Mouse (Mus musculus) induced T-regulatory cell, adult 2 months (primary cell): ENCODE data around the gene Arid4a.

Experiments used
- DNase-seq: peaks from one replicate; pipeline ENCODE4 v3.0.0-alpha.2; 2012; ENCODE audit warnings: low read depth

The Arid4a gene

DNA sequence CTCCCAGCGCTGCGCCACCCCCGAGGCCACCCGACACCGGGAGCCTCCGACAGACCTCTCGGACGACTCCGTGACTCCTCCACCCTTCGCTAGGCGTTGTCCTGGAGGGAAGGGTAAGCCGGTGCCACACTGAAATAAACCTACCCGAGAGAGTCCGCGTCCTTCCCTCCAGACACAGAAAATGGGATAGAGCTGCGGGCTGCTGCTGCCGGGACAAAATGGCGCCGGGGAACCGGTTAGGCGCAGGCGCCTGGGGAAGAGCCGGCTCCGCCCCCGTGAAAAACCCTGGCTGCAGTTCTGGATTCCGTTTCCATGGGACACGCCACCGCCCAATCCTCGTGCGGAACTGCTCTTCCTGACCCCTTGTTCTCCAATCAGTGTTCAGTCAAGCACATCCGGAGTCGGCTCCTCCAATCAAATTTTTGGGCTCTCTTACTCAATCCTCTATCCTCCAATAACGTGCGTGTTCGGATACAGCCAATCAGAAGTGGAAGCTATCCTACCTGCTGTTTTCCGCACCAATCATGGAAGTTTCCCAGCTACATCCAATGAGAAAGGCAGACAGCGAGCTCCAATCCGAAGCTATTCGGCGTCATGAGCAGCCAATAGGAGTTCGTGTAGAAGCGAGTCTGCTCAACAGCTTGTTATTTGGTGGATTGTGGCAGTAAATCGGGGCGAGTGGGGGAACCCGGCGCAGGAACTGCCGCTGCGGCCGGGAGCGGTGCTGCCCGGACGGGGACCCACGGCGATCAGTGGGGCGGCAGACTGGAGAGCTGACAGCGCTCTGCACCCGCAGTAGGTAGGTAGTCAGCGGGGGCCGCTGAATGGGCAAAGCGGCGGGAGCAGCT is at the start of gene Arid4a:
Gene Arid4a (plus strand): TSS at position 628 of the 848 bp plus-strand sequence.
- peak; percentile 99 for DNase-seq

DNA sequence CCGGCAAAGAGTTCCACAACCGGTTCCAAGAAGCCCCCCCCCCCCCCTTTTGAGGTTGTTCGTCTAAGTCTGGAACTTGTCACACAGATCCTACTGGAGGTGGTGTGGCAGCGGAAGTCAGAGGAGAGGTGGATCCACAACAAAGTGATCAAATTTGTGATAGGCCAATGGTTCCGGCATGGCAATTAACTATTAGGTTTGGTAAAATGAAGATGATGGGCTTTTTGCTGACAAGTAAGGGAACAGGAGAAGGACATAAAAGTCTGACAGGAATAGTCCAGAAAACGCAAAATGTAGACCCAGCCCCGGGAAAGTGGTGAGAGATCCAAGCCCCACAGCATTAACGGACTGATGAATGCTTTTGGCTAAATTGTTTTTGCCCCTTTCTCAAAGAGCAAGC is 48.2 kb upstream of the Arid4a start:
- DNase-seq, result no peak

DNA sequence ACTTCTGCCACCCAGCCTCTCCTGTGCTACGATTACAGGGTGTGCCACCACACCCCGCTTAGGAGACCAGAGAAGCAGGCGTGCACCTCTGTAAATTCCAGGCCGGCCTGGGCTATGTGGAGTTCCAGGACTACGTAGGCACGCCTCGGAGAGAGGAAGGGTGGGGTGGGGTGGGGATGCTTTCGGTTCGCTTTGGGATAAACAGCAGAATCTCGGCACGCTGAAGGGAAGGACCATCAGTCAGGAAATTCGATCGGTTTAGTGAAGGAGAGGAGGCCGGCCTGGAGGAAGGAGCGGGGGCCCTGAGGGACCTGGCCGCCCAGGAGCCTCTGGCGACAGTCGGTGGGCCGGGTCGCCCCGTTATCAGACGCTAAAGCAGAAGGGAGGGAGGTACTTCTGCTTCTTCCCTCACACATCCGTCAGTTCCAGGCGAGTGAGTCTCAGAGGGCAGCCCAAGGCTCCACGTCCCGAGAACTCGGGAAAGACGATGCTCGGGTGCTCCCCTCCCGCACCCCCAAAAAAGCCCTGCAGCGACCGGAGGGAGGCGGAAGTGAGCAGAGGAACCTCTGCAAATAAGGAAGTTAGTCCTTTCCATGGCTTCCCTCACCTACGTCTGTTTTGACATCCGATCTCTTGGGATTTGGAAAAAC is 47.5 kb upstream of the Arid4a start:
- DNase-seq, result no peak

- peak; percentile 98 for DNase-seq
These were observed 46.9 kb upstream of the Arid4a start for GRCm38 (mm10) chr12:70968791-70969307.

GRCm38 (mm10) chr12:70969485-70970184 is 46.2 kb upstream of the Arid4a start:
- peak; percentile 92 for DNase-seq

DNA sequence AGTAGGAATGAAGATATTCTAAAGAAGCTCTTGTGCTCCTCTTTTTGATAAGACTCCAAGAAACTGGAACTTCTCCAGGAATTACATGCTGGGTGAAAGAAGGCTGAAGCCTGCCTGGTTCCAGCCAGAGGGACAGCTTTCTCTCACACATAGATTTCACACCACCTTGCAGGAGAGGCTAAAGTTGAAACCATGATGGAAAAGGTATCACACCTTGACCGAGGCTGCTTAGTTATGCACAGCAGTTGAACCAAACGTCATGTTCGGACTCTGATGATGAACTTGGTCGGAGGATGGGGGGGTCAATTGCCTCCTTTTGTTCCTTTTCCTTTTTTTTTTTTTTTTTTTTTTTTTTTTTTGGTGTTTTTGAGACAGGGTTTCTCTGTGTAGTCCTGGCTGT is 42.0 kb upstream of the Arid4a start:
- peak; percentile 36 for DNase-seq

DNA sequence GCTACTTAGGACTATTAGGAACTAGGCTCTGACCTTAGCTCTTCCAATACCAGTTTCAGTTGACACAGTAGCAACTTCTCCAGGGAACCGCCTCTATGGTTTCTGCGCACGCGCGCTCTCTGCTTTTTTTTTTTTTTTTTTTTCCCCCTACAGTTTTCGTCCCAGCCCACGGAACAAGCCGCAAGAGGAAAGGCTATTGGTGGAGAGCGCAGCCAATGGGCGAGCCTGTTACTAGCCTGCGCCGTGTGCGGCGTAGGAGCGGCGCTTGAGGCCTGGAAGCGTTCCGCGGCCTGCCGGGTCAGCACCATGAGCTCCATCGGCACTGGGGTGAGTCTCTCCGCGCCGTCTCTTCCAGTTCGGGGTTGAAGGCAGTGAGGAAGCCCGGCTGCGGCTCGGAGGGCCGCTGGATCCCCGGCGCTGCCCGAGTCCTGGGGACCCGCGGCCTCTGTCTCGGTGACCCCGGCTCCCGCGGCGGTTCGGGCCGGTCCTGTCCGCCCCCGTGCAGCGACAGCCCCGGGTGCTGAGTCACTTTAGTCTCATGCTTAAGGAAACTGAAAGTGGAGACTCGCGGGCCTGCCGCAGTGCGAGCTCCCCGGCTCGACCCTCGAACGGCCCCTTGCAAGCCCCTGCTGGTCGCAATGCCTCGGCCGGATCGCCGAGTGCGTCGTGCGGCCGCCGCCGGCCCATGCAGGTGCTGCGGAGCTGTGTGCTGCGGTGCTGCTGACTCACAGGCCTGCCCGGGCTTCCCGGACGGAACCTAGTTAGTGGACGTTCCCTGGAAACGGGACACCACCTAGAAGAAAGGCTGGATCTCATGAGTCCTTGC is 41.1 kb upstream of the Arid4a start, which contains the start of gene Psma3:
Gene Psma3 (plus strand): TSS at position 181 of the 826 bp plus-strand sequence.
- DNase-seq, result peak; percentile 97

DNA sequence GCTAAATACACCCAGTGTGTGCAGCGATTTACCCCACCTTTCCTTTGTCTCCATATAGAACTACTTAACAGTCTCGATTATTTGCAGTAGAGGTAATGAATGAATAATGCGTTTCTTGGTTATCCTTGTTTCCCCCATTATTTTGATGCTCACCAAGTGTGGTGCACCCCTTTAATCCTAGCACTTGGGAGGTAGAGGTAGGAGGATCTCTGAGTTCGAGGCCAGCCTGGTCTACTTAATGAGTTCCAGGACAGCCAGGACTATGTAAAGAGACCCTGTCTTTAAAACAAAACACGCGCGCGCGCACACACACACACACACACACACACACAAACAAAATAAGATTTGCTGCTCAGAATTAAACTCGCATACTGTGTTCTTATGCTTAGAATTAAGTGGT is 40.4 kb upstream of the Arid4a start:
- no peak for DNase-seq

DNA sequence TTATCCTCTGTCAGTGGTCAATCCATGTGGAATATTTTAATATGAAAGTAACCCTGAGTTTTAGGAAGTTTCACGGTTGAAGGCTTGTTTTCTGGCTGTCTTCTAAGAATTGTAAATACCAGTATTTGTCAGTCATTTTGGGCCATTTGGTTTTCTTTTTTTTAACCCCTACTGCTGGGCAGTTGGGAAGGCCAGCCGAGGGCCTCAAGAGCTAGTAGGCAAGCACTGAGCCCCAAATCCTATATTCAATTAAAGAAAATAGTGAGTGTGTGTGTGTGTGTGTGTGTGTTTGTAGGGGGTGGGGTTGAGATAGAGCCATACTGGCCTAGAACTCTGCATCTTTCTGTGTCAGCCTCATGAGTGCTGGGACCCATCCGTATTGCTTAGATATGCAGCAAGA is 39.9 kb upstream of the Arid4a start:
- no peak for DNase-seq

GRCm38 (mm10) chr12:70978345-70978744 is 37.4 kb upstream of the Arid4a start:
- DNase-seq, result no peak

DNA sequence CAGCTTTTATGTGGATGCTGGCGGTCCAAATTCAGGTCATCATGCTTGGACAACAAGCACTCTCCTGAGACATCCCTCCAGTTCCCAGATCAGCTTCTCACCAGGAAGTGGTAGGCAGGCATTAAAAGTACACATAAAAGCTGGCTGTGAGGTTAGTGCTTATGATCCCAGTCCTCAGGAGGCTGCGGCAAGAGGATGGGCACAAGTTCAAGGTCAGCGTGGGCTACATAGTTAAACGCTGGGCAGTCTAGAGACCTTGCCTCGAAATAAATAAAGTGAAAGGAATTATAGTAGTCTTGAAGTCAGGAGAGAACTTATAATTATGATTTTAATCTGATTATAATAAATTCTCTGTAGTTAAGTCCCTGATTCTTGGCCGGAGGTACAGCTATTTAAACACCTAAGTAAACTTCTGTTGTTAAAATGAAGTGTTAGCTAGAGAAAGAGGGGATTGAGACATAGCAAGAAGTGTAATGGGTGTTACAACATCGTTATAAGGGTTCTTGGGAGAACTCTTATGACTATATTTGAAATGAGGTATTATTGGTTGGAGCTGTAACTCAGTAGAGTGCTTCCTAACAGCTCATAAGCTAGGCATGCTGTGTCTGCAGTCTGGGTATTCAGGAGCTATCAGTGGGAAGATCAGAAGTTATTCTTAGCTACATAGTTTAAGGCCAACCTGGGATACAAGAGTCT is 30.8 kb upstream of the Arid4a start:
- DNase-seq, result no peak

DNA sequence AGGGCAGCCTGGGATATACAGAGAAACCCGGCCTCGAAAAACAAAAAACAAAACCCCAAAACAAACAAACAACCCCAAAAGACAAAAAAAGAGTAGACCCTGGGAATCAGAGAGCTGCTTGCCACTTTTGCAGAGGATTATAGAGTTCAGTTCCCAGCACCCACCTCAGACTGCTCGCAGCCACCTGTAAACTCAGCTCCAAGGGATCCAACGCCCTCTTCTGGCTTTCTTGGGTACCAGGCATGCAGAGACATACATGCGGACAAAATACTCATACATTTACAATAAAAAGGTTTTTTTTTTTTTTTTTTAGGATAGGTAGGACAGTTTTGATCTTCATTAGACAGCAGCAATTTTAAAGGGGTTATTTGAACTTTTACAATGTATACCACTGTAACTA is 18.6 kb upstream of the Arid4a start:
- DNase-seq, result no peak

- DNase-seq, result peak; percentile 76
These were observed 16.3 kb upstream of the Arid4a start for GRCm38 (mm10) chr12:70999423-70999903.

GRCm38 (mm10) chr12:71000344-71000743 is 15.4 kb upstream of the Arid4a start:
- no peak for DNase-seq

GRCm38 (mm10) chr12:71001456-71001855 is 14.3 kb upstream of the Arid4a start:
- no peak for DNase-seq

DNA sequence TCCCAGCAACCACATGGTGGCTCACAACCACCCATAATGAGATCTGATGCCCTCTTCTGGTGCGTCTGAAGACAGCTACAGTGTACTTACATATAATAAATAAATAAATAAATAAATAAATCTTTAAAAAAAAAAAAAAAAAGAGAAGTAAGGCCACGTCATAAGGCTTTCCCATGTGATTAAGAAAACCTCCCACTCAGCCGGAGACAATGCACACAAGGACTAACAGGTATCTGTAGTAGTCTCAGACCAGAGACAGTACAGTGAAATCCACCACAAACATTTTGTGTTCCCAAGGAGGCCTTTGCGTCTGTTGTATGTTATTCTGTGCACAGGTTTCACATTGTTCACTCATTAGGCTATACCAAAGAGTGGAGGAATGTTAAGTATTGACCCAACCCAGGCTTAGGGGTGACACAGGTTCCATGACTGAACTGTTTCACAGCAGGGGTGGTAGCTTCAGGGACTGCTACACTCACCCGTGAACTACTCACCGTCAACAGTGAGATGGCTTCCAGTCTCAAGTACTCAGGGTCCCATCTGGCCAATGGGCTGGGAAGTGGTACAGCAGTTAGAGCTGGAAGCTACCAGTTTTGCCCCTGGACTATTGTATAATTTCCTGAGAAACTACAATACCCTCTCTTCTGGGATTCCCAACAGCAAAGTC is 11.9 kb upstream of the Arid4a start:
- DNase-seq, result no peak

DNA sequence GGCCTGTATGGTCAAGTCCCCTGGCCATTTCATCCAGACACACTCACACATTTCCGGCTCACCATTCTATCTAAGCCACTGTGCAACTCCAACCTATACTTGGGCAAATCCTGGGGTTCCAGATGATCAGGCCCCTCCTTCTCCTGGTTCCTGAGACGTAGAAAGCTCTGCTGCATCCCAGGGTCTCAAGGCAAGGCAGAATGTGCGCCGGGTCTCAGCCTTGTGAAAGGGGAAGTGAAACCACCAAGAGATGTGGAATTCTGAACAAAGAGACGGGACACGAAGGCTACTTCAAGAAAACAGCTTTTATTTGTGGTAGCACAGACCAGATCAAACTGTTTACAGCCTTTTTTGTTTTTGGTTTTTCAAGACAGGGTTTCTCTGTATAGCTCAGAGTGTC is 9.6 kb upstream of the Arid4a start:
- no peak for DNase-seq

DNA sequence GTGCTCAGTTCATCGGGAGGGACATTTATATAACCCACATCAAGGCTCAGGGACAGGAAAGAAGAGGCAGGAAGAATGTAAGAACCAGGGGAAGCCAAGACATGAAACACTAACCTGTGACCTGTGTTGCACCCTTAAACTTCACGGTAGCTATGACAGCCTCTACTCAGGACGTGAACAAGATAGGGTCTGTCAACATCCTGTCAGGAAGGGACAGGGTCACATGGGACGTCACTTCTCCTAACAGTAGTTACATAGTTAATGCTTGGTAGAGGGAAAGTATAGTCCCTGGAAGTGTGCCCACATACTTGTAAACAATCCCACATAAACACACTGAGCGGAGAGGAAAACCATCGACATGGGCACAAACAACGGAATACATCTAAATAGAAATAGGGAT is 8.9 kb upstream of the Arid4a start:
- DNase-seq, result peak; percentile 39

DNA sequence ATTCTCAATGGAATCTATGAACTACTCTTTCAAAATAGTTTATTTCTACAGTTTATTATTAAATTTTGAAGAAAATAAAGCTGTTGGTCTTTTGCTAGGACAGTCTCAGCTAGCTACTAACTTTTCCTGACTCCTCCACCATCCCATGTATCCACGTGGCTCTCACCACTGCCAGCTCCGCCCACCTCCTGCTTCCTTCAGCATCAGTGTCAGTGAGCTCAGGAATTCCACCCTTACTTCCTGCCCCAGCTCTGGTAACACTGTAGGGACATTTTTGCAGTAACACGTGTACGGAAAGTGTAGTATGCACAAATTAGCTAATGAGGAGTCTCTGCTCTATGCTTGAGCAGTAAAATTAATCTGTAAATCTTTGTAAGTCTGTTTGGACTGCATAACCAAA is 6.0 kb upstream of the Arid4a start:
- DNase-seq, result no peak

DNA sequence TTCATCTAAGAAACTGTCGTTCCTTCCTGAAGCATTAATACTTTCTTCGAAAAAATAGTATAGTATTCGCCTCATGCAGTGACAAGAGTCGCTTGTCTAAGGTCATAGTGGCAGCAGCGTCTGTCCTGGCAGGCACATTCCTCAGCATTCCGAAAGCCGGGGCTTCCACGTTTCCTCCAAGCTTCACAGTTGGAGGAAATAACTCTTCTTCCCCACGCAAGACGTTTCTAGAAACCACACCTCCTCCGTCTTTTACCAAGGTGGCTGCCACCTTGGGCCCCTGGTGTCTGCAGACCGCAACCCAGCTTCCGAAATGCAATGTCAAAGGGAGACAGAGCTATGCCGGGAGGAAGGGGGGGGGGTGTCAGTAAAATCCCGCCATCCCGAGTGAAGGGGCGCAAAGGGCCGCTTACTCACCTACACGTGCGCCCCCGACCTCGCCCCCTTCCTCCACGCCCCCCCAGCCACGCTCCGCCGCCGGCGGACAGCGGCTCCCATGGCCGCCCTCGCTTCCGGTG is 886 bp upstream of the Arid4a start:
- DNase-seq, result no peak
